Mouse (Mus musculus) ovary, postnatal 10 days (tissue): ENCODE results near the gene Lrrn2.
"Not testable (repeated sequence)": the region's sequence is repeated elsewhere in the genome, so short reads cannot be mapped to it uniquely, and the experiment has no call there.

Source experiments
- DNase-seq: peaks from one replicate; pipeline ENCODE4 v3.0.0; 2022; ENCODE audit warnings: low spot score

Lrrn2 gene

GRCm38 (mm10) chr1:132930291-132930690, 50.2 kb downstream of the Lrrn2 start:
- DNase-seq: no peak

GRCm38 (mm10) chr1:132932421-132932820, 52.3 kb downstream of the Lrrn2 start:
- DNase-seq: no peak

GRCm38 (mm10) chr1:132934856-132935255, 54.8 kb downstream of the Lrrn2 start:
- DNase-seq: no peak

GRCm38 (mm10) chr1:132937296-132938030, 57.4 kb downstream of the Lrrn2 start:
- DNase-seq: no peak

GRCm38 (mm10) chr1:132938975-132939374, 58.9 kb downstream of the Lrrn2 start:
- no peak for DNase-seq

GRCm38 (mm10) chr1:132945826-132946225, 65.8 kb downstream of the Lrrn2 start:
- no peak for DNase-seq

GRCm38 (mm10) chr1:132947811-132948210, 67.7 kb downstream of the Lrrn2 start:
- no peak for DNase-seq

GRCm38 (mm10) chr1:132956809-132957208, 76.7 kb downstream of the Lrrn2 start:
- no peak for DNase-seq

GRCm38 (mm10) chr1:132961751-132962150, 81.7 kb downstream of the Lrrn2 start:
- no peak for DNase-seq

- DNase-seq: no peak
Measured at GRCm38 (mm10) chr1:132964106-132964505, 84.0 kb downstream of the Lrrn2 start.

GRCm38 (mm10) chr1:132964691-132965090, 84.6 kb downstream of the Lrrn2 start:
- DNase-seq: no peak

GRCm38 (mm10) chr1:132968659-132969058, 88.6 kb downstream of the Lrrn2 start:
- DNase-seq: no peak

GRCm38 (mm10) chr1:132977402-132977801, 97.3 kb downstream of the Lrrn2 start:
- no peak for DNase-seq

GRCm38 (mm10) chr1:132981232-132981631, 101.2 kb downstream of the Lrrn2 start:
- DNase-seq: no peak

GRCm38 (mm10) chr1:132982728-132983127, 102.7 kb downstream of the Lrrn2 start:
- DNase-seq: no peak

- DNase-seq: not testable (repeated sequence)
Measured at GRCm38 (mm10) chr1:132988556-132989459, 108.7 kb downstream of the Lrrn2 start.
